Mouse (Mus musculus) stomach, adult 2 months (tissue): ENCODE data around the gene Itgb1bp2. TPM values are rescaled to one million over a fixed set of nuclear protein-coding genes. Genes with fewer than 3 reads are reported as not detected.

ENCODE experiments used
- polyA plus RNA-seq: library from polyadenylated mRNA; depleted of rRNA; stranded (reverse); fragments of >200 nt; gene quantifications from 2 replicates; pipeline ENCODE4 v1.2.3, GENCODE M21; 2012; rRNA removed

Itgb1bp2 gene
- polyA plus RNA-seq: 0.92 and 2.8 TPM in 2 replicates

DNA sequence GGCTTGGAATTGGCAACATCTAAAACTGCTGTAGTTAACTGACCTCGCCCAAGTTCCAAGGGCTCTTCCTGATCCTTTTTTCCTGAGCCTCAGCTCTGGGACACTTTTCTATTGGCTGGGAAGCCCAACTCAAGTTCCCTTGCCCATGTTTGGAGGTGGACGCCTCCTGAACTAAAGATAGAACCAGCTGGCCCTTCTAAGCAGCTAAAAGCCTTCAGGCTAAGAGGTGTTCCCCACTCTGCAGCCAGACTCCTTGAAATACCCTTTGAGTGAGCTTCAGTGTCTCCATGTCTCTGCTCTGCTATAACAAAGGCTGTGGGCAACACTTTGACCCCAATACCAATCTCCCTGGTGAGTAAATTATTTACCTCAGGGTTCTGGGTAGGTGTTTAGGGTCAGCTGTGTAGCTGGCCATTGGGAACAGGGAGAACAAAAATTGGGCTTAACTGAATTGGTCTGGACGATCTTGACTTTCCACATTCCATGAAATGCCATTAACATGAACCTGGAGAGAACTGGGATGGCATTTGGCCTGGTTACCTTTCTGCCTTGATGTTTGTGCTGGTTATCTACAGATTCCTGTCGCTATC lies at the start of gene Itgb1bp2:
Gene Itgb1bp2, plus strand, starts transcription at position 203 of the 590 bp plus-strand sequence.

DNA sequence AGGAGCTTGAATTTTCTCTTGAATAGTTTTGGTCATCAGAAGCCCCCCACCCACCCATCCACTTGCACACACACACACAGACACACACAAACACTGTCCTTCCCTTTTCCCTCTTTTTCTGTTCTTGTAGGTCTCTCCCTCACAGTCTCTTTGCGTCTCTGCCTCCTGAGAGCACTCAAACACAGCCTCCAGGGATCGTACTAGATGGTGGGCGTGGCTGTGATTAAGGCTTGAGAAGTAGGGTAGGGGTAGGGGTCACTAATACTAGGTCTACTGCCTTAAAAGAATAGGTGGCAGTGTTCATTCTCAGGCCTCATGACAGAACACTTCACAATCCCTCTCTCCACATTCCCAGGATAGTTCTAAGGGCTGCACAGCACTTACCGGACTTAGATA lies 28.2 kb upstream of the Itgb1bp2 start, which contains the start of gene Zmym3:
Gene Zmym3, minus strand, starts transcription at position 150 of the 396 bp plus-strand sequence.

DNA sequence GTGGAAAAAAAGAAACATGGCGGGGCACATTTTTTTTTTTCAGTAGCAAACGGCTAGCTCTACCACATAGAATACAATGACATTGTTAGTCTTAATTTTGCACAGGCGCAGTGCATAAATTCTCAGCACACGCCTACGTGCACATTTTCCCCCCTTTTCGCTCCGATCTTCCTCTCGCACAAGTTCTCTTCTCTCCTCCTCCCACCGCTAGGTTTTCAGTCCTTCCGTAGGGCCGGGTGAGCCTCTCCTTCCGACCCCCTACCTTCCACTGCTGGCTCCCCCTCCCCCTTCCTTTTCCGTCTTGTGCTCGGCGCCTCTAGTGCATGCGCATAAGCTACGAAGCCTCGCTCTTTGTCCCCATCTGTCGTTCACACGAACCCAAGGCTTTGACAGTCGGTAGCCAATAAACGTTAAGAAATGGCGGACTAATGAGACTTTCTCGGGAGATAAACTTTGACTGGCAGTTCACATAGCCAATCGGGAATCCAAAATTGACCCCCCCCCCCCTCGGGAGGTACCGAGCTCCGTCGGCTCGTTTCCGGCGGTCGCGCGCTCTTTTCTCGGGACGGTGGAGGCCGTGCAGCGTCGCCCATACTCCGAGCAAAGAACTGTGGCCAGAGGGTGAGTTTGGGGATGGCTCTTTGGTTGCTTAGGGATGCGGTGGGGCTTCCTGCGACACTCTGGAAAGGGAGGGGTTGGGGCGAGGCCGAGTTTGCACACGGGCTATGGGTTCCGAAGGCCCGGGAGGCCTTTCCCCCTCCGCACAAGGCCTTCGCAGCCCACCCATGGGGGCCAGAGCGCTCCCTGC lies 19.5 kb upstream of the Itgb1bp2 start, which contains the start of gene Nono:
Gene Nono, plus strand, starts transcription at position 177 of the 808 bp plus-strand sequence.

Other genes with a start within 250 kb of the Itgb1bp2 start
- 8.0 and 9.5 TPM in 2 replicates for gene Snx12, start 226.5 kb upstream of the Itgb1bp2 start, polyA plus RNA-seq
- gene Foxo4, start 194.6 kb upstream of the Itgb1bp2 start, polyA plus RNA-seq: 18.8 and 20.8 TPM in 2 replicates
- gene Gm614, start 185.1 kb upstream of the Itgb1bp2 start, polyA plus RNA-seq: not detected in 2 replicates
- gene Il2rg, start 180.8 kb upstream of the Itgb1bp2 start, polyA plus RNA-seq: 1.7 and 2.7 TPM in 2 replicates
- gene Gm20489, start 180.1 kb upstream of the Itgb1bp2 start, polyA plus RNA-seq: not detected in 2 replicates
- 97.4 and 143 TPM in 2 replicates for gene Med12, start 175.1 kb upstream of the Itgb1bp2 start, polyA plus RNA-seq
- 0.04 and 0.11 TPM in 2 replicates for gene Nlgn3, start 149.9 kb upstream of the Itgb1bp2 start, polyA plus RNA-seq
- gene Gjb1, start 72.7 kb upstream of the Itgb1bp2 start, polyA plus RNA-seq: 193 and 219 TPM in 2 replicates
- 7.0 TPM in 2 replicates for gene Zmym3, start 28.2 kb upstream of the Itgb1bp2 start, polyA plus RNA-seq
- gene Nono, start 19.8 kb upstream of the Itgb1bp2 start, polyA plus RNA-seq: 15.4 and 23.1 TPM in 2 replicates
- gene Taf1, start 83.6 kb downstream of the Itgb1bp2 start, polyA plus RNA-seq: 0.13 and 0.36 TPM in 2 replicates
- gene Ogt, start 191.0 kb downstream of the Itgb1bp2 start, polyA plus RNA-seq: 3.6 and 8.0 TPM in 2 replicates